Mouse (Mus musculus) adrenal gland, postnatal 36 days (tissue): Measurements from ENCODE around the gene Boll. TPM values are rescaled to one million over a fixed set of nuclear protein-coding genes. Genes with fewer than 3 reads are reported as not detected.
A peak's percentile ranks its signal among the peaks of the same experiment; 100 is the strongest.

Experiments used
- DNase-seq, 2 experiments: peaks; one replicate each; pipeline ENCODE4 v3.0.0; 2021; ENCODE audit warnings: mixed read lengths in 1 of 2
- total RNA-seq, 2 experiments: library from RNA; stranded (reverse); gene quantifications; 2 replicates each; pipeline ENCODE4 v1.2.3; 2021

Boll gene
- total RNA-seq, 2 experiments from 2014 or later: 0.33 TPM; not detected in 1

DNA sequence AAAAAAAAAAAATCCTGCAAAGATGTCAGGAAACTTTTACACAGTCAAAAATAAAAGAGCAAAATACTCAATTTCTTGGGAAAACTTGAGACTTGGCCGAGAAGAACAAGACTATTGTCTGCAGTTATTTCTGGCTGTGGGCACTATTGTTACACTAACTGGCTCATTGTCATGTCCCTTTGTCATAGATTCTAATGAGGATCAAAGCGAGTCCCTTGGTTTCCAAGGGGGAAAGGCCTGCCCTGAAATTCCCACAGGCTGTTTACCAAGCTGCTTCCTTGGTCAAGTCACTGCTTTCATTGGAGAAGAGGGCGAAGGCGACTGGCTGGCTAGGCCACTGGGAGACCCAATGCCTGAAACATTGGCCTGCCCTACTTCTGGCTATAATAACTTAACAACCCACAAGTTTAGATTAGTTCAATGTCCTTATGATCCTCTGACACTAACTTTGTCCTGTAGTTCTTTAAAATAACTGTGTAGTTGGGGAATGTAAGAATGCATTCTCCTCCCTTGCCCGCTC is 157.4 kb downstream of the Boll start:
- DNase-seq: no peak

DNA sequence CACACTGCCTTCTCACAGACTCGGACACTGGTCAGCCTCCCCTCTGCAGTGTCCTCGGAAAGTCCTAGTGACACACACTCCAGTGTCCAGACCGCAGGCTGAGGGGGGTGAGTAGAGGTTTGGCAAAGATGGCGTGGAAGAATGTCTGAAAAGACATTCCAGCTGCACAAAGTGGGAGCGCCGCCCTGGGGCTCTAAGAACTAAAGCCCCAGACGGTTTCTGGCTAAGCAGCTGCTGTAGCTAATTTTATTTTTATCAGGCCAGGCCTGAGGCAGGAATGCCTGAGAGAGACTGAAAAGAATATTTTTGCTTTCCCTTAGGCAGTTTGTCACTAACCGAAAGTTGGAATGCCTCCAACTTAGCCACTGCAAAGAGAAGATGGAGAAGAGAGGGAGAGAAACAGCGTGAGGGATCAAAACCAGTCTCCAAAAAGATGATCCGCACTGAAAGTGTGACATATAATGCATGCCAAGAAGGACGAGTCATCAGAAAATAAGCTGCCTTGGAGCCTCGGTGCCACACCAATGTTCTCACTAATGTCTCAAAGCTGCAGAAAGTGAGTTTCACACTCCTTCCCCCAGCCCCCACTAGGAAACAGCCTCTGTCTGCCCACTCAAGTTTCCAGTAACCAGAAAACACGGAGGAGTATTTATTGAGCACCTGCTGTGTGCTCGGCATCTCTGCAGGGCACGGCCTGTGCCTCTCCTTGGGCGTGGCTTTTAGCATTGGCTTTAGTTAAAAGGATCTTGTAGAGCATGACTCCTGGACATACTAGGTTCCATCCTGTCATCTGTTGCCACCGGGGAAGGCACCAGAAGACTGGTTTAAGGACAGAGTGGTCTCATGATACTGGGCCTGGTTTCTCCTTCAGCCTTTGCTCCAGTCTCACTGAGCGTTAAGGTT is 161.2 kb downstream of the Boll start:
- peak; percentile 74 to 77 for DNase-seq

DNA sequence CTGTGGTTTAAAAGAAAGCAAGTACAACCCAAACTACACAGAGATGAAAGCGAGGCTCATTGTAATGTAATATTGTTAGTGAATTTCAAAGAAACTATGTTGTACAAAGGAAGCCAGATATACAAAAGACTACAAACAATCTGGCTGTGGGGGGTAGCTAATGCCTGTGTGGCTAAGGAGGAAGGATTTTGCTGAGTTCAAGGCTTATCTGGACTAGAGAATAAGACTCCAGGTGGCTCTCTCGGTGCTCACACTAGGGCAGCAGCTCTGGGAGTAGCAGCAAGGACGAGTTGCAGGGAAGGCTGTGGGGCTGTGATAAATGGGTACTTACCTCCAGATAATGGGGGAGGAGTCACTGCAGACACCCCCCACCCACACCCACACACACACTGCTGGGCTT is 164.6 kb downstream of the Boll start:
- no peak for DNase-seq

Other genes with a start within 250 kb of the Boll start
- gene Mob4, start 232.2 kb downstream of the Boll start, total RNA-seq: 100 to 1,000 TPM; 311 to 394 TPM
- 10 to 100 TPM; 18.2 to 21.9 TPM for gene Rftn2, start 136.7 kb downstream of the Boll start, total RNA-seq
- 1 to 10 TPM; 6.9 to 8.9 TPM for gene Mars2, start 126.3 kb downstream of the Boll start, total RNA-seq
- 1 to 10 TPM; 4.1 to 4.8 TPM for gene Plcl1, start 42.5 kb upstream of the Boll start, total RNA-seq